Mouse (Mus musculus) B cell, adult (primary cell): ENCODE data around the gene Stn1. TPM values are rescaled to one million over a fixed set of nuclear protein-coding genes. Genes with fewer than 3 reads are reported as not detected.

Experiments used
- total RNA-seq: library from RNA; stranded (reverse); gene quantifications from 4 replicates; pipeline ENCODE4 v1.2.4, GENCODE M21; 2023; ENCODE audit not compliant: inconsistent age

The Stn1 gene
- 14.2 to 21.3 TPM (median 16.7 TPM) in 4 replicates for total RNA-seq

DNA sequence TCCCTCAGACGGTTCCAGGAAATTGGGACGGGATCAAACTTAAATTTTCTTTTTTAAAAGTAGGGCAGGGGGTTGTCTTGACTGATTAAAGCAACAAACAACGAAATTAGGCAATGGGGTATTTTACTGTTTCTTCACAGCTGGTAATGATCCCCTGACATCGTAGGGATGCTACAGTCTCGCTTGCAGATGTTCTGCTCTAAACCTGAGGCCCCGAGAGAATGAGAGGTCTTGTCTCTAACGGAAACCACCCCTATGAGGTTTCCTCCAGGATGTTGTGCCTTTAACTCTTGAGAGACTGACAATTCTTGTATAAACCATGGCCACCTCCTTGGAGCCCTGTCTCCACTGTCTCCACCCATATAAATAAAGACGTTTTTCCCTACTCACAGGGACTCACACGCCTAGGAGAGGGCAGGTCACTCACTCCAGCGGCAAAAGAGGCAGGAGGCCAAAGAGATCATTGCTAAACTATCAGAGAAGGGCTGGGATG is at the start of gene Stn1:
TSS of gene Stn1 (minus strand) at position 208 of the 493 bp plus-strand sequence.

GRCm38 (mm10) chr19:47579225-47579787 is 42.0 kb upstream of the Stn1 start, which contains the start of gene Slk:
Slk (plus strand) TSS chr19:47579678.

DNA sequence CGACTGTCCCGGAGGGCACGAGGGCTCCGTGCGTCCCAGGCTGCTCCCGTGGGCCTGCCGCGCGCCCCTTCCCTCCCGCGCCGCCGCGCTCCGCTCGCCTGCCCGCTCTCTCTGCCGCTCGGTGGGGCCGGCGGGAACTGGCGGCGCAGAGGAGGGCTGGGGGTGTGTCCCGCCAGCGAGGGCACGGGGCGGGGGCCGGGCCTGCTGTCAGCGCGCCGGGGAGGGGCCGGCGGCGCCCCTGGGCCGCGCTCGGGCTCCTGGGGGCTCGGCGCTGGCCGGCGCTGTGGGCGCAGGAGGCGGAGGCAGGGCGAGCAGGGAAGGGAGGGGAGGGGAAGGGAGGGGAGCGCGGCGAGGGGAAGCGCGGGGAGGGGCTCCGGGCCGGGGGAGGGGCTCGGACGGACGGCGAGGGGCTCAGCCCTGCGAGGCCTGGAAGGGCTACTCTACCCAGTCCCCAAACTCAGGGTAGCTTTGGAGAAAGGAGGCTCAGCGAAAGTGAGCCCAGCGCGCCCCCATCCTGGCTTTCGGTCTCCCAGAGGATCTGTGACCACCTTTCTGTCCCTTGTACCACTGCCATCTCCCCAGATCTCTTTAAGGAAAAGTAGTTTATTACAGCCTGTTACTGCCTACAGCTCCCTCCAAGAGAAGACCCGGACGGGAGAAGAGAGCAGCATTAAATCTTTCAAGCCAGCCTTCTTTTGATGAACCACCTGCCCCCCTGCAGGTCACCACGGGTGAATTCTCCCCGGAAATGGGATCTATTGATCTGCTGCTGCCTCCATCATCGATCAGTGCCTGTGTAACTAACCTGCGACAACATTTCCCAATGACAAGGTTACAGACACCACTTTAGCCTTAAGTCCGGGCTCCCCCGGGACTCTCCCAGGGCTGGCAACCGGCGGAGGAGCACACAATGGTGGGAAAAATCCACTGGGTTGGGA is 72.7 kb downstream of the Stn1 start, which contains the start of gene Sh3pxd2a:
TSS of gene Sh3pxd2a (minus strand) at position 98 of the 938 bp plus-strand sequence.

Other genes starting within 250 kb of the Stn1 start
- 77.3 to 83.0 TPM (median 77.8 TPM) in 4 replicates for gene Sh3pxd2a, start 73.1 kb downstream of the Stn1 start, total RNA-seq
- gene Slk, start 42.2 kb upstream of the Stn1 start, total RNA-seq: 35.7 to 42.1 TPM (median 39.7 TPM) in 4 replicates
- gene Col17a1, start 154.6 kb upstream of the Stn1 start, total RNA-seq: not detected in 4 replicates
- gene Sfr1, start 194.2 kb upstream of the Stn1 start, total RNA-seq: 87.4 to 99.1 TPM (median 94.0 TPM) in 4 replicates